Mouse (Mus musculus): ENCODE data around the gene Slc12a7.

DNA sequence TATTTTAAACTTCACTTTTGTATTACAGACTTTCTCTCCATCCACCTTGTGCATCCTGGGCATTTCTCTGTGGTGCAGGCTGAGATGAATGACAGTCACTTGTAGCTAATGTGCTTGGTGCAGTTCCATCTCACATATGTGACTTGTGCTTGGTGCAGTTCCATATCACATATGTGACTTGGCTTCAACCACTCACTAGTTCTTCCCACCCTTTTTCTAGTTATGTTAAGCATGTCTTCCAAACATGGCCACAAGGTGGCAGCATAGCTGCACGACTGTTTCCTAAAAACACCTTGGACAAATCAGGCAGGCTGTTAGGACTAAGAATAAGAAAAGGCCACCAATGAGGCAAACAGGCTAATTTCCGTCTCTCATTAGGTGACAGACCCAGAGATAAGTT lies 14.7 kb upstream of the Slc12a7 start:
- TF ChIP-seq CTCF (IDR thresholded peaks at IDR 0.05; ENCODE audit: low read depth) (peak; percentile 97), EP300 (IDR thresholded peaks at IDR 0.05; ENCODE audit: low read depth) (no peak)

All from heart, postnatal 0 days (tissue).